Mouse (Mus musculus): ENCODE results near the gene Tmie.
"Not testable (repeated sequence)": the region's sequence is repeated elsewhere in the genome, so short reads cannot be mapped to it uniquely, and the experiment has no call there.

The Tmie gene

DNA sequence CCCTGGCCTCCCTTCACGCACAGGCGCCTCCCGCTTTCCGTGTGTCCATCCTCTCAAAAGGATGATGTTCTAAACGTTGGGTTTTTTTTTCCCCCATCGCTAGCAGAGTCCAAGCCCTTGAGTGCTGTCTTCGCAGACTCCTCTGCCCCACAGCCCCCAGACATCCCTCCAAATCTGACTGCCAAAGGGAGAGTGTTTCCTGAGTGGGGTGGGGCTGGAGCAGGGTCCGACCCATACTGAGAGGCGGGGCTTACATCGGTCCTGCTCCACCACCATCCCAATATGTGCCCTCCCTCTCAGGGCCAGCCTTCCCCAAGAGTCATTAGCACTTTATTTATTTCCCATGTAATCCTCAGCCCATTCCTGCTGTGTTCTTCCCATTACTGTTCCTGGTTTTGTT is 45.0 kb downstream of the Tmie start:
- no peak for DNase-seq

DNA sequence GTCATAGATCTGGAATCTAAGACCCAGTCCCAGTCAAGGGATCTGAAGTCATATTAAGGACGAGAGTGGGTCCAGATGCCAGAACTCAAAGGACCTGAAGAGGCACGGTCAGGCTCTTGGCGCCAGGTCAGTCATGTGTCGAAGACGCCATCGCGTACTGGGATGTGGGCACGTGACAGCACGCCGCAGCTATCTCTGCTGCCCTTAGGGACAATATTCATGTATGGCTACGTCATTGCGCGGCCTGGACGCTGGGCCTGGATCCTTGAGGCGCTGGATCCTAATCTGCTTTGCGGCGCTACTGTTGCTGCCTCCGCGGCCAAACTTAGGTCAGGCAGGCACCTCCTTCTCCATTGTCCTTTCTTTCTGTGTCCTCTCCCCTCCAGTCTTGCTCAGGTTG is 45.5 kb downstream of the Tmie start, which contains the start of gene Prss45:
Gene Prss45 (plus strand): TSS at position 178 of the 400 bp plus-strand sequence.
- DNase-seq: no peak

DNA sequence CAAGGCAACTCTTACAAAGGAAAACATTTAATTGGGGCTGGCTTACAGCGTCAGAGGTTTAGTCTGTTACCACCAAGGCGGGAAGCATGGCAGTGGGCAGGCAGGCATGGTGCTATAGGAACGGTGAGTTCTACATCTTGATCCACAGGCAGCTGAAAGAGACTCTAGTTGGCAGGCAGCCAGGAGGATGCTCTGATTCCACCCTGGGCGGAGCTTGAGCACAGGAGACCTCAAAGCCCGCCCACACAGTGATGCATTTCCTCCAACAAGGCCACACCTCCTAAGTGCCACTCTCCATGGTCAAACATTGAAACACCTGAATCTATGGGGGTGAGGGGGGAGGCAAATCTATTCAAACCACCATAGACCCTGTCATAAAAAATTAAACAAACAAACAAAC is 46.9 kb downstream of the Tmie start:
- DNase-seq: no peak

DNA sequence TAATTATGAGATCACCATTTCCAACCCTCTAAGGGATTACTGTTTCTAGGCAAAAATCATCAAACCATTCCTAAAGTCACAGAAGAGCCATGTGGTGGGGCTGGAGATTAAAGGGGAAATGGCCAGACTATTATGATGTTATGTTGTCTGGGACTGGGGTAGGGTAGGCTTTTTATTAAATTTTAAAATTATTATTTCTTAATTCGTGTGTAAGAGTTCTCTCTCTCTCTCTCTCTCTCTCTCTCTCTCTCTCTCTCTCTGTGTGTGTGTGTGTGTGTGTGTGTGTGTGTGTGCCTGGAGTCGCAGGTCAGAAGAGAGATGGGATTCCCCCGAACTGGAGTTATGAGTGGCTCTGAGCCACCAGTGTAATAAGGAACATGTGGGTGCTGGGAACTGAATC is 53.5 kb downstream of the Tmie start, which contains the start of gene Prss43:
Gene Prss43 (plus strand): TSS at position 301 of the 400 bp plus-strand sequence.
- DNase-seq: no peak

DNA sequence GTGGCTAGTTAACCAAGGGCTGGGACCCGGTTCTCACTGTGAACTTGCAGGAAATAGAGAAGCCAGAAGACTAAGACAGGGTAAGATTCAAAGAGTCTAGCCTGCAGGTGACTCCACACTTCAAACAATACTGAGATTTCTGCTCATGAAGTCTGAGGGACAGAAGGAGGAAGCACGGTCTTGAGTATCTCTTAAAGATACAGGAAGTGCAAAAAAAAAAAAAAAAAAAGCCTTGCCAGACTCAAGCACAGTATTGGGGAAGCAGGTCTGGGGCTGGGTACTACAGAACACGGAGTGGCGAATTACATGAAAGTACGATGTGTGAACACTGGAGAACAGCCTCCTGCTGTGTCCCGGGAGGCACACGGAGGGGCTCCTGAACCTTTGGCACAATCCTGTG is 54.1 kb downstream of the Tmie start:
- no peak for DNase-seq

DNA sequence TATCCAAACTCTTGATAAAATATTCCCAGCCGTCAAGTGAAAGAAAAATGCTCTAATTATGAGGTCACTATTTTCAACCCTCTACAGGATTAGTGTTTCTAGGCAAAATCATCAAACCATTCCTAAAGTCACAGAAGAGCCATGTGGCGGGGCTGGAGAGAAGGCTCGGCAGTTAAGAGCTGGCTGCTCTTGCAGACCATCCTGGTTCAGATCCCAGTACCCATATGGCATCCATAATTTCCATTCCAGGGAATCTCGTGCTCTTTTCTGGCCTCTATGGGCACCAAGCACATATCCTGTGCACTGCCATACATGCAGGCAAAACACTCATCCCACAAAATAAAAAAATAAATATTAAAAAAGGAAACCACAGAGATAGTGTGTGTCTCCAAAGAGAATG is 54.5 kb downstream of the Tmie start:
- no peak for DNase-seq

DNA sequence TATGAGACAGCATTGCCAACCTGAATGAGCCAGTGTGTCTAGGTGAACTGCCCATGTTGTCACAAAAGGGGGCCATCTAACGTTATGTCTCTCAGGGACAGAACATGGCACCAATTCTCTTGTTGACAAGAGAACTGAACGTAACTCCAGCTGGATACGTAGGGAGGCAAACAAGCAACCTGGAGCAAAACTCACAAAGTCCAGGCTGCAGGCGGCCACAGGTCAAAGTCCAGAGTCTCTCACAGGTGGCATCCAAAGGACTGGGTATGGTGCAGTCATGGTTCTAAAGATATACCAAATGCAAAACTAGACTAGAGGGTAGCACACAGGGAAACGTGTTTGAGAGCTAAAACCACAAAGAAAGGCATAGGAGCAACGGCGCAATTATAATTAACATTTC is 58.5 kb downstream of the Tmie start:
- no peak for DNase-seq

DNA sequence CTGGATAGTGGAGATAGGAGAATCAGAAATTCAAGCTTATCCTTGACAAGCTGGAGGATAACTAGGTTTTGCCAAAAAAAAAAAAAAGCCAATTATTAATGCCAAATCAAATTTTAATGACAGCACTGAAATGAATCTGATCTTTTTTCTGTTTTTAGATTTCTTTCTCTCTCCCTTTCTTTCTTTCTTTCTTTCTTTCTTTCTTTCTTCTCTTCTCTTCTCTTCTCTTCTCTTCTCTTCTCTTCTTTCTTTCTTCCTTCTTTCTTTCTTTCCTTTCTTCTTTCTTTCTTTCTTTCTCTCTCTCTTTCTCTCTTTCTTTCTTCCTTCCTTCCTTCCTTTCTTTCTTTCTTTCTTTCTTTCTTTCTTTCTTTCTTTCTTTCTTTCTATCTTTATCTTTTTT is 59.4 kb downstream of the Tmie start:
- not testable (repeated sequence) for DNase-seq
